Mouse (Mus musculus): ENCODE measurements around the gene Tars2. TPM values are rescaled to one million over a fixed set of nuclear protein-coding genes. Genes with fewer than 3 reads are reported as not detected.
A peak's percentile ranks its signal among the peaks of the same experiment; 100 is the strongest.

The Tars2 gene
- total RNA-seq, 2 experiments from 2014 or later = 44.4 to 49.4 TPM

DNA sequence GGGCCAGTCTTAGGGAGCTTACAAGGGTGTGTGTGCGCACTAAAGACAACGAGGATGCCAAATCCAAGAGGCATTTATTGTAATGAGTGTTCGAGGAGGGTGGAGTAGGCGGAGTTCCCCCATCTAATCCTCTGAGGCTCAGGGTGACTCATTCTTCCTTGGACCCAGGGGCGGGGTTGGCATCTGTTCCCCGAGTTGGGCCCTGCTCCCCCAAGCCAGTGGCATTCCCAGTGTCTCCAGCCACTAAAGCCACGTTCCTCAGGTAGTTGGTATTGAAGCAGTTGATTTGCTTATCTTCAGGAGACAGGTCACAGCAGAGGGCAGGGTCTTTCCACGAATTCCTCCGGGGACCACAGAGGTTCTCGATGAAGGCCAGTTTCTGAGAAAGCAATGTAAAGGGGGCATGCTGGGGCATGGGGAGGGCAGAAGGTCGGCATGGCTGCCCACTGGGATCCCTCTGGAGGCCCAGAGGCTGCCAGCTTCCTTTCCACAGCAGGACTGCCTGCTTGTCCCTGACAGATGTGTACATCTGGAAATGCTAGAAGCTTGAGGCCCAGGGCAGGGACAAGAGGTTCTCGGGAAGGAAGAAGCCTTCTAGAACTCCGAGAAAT is 25.8 kb downstream of the Tars2 start:
- DNase-seq = peak; percentile 57 to 66

DNA sequence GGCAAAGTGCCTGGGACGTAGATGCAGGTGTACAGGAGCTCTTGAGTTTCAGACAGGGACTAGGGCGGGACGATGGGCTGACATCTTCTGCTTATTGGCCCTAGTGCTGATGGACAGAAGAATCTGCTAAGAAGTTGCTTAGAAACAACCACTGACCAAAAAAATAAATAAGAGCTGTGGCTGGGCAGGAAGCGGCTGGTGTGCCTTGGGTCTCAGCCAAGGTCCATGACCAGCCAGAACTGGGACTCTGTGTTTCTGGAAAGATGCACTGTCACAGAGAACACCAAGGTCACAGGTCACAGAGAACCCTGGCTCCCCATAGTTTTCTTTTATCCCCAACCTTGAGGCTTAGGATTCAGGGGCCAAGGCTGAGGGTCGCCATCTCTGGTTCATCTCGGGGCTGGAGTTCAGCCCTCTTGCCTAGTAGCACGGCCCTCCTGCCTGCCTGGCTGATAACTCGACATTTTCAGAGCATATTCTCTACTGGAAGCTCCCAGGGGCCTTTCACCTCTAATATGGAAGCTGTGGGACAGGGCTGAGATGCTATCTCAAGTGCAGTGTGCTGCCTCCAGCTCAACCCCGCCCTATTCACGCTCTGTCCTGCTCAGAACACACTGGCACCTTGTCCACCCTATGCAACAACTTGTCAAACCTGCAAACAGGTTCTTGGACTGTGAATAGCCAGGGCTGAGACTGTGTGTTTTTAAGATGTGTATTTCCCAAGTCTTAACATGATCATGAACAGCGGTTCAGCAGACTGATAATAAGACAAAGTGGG is 27.1 kb downstream of the Tars2 start:
- DNase-seq = peak; percentile 69 to 84

DNA sequence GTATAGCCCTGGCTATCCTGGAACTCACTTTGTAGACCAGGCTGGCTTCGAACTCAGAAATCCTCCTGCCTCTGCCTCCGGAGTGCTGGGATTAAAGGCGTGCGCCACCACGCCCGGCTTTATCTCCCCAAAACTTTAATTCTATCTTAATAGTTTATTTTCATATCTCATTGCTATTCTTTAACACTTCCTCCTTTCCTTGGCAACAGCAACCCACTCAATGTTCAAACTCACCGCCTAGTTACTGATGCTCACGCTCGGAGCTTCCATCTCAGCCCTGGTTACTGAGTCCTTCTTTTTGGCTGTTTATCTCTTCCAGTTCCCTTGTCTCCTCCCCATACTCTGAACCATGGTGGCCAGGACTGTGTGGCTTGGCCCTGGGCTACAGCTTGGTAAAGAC is 27.7 kb downstream of the Tars2 start:
- DNase-seq = peak in 1 of 2 experiments; percentile 19

DNA sequence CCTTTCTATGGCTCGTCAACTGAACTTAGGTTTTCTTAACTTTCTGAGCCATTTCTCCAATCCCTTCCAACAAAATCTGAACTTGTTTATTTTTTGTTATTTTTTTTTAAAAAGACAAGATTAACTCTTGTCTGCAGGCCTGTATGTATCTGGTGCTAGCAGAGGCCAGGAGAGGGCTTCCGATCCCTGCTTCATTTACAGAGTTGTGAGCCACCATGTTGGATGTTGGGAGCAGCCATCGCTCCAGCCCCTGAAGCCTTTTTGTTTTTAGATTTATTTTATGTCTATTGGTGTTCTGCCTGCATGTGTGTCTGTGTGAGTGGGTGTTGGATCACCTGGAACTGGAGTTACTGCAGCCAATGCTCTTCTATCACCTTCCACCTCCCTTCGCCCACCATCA is 28.2 kb downstream of the Tars2 start:
- no peak for DNase-seq

DNA sequence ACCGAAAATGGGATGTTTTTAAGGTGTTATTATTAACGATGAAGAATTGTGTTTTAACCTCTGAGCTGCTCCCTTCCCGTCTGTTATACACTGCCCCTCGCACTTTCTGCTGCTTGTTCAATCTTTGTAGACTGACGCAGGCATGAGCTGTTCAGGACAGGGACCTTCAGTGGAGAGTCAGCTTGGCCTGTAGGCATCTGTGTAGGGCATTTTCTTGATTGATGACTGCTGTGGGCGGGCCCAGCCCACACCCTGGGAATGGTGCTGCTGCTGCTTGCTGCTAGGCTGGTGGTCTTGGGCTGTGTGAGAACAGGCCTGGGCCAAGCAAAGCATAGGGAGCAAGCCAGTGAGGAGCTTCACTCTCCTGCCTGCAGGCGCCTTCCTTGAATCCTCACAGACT is 29.6 kb downstream of the Tars2 start:
- DNase-seq = no peak

DNA sequence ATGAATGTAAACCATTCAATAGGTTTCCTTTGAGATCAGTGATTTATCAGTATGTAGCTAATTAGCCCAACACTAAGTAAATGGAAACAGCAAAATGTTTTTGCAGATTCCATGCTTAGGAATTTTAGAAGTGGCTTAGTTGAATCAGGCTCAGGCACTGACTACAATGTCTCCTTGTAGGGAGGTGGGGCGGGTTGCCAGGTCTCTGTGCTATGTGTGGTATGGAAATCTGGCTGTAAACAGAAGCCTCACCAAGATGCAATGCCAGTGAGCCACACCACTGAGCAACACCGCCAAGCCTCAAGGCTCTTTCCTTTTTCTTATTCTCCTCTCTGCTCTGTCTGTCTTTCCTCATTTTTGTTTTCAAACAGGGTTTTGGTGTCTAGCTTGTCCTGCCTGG is 31.1 kb downstream of the Tars2 start:
- DNase-seq = peak in 1 of 2 experiments; percentile 44

DNA sequence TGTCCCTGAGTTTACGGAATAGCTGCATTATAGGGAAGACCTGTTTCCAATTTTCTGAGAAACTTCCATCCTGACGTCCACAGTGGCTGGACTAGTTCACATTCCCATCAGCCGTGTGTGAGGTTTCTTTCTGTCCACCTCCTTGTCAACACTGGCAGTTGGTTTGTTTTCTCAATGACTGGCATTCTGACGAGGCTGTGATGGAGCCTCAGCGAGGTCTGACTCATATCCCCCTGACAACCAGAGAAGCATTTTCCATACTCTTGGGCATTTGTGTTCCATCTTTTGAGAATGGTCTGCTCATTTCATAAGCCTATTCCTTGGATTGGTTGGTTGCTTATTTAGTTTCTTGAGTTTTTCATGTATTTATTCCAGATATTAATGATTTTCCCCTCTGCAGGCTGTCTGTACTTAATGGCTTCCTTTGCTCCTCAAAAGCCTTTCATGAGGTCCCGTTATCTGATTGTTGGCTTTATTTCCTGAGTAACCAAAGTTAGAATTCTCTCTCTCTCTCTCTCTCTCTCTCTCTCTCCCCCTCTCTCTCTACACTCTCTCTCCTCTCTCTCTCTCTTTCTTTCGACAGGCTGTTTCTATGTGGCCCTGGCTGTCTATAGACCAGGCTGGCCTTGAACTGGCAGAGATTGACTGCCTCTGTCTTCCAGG is 33.2 kb downstream of the Tars2 start:
- no peak for DNase-seq

DNA sequence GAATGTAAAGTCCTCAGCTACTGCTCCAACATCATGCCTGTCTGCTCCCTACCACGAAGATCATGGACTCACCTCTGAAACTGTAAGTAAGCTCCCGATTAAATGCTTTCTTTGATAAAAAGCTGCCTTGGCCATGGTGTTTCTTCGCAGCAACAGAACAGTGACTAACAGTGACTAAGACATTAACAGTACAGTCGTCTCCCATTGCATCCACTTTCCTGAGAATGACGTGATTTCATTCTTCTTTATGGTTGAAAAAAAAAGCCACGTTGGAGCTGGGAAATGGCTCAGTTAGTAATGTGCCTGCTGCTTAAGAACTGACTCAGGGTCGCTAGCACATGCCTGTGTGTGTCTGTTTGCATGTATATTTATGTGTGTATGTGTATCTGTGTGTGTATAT is 34.1 kb downstream of the Tars2 start:
- DNase-seq = no peak

DNA sequence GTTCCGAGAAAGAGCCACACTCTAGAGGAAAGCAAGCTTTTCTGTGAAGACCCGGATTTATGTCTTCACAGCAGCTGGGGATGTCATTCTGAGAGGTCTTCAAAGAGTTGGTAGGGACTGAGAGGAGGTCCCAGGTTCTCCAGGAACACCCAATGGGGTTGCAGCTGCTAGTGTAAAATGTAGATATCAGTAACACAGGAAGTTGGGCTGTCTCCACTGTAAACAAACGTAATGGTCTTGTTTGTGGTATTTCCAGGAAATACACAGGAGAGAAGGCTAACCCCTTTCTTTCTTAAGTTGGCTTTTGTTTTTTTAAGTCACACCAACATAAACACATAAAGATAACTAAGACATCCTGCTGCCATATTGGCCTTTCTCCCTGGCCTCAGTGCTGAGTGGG is 37.6 kb downstream of the Tars2 start:
- DNase-seq = no peak

DNA sequence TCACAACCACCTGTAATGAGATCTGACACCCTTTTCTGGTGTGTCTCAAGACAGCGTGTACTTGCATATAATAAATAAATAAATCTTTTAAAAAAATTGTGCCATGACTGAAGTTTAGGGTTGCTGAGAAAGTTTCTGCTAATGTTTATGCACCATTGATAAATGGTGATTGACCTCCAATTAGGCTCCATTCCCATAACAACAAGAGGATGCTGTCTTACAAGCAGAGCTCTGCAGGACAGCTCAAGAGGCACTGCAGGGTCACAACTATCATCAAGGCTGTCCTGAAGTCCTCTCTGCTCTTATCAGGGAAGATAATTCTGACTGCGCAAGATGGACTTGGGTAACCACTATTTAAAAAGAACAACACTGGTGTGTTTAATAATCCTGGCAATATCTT is 41.9 kb downstream of the Tars2 start:
- no peak for DNase-seq

DNA sequence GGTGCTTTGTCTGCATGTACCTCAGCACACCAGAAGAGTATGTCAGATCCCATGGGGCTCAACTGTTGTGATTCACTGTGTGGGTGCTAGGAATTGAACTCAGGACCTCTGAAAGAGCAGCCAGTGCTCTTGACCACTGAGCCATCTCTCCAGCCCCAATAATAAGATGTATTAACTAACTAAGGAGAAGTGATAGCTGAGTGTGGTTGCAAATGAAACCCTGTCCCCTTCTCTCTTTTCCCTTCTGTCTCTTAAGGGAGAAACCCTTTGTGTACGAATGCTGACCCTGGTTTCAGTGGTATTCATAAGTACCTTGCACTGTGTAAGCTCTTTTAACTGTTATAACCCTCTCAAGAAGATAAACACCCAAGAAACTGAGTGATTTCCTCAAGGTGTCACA is 43.9 kb downstream of the Tars2 start:
- no peak for DNase-seq

DNA sequence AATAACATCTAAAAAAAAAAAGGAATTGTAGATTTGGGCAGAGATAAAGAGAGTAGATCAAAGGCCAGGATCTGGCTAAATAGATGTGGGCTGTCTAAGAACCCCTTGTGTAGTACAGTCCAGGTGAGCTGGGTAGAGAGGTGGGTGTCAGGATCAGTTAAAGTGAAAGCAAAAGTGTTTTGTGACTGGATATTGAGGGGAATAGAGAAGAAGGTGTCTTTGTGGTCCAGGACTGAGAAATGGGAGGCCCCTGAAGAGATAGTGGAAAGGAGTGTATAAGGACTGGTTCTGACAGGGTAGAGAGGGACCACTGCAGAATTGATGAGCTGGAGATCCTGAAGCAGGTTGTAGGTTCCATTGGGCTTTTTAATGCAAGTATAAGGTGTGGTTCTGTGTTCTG is 50.0 kb downstream of the Tars2 start:
- DNase-seq = no peak

DNA sequence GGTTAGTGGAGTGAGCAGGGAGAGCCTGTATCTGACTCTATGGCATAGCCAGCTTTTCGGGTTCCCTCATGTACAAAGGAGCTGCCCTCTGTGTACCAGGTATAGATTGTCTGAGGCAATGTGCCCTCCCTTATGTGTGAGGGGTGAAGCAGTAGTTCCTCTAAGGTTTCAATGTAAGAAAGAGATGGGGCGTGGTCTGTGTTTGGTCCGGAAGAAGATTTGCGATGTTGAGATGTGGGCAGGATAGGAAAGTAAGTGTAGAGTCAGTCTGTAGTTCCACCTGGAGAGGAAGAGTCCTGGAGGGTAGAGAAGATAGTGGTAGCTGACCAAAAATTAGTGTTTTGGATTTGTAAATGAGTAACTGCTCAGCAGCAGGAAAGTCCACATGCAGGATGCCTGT is 51.0 kb downstream of the Tars2 start:
- DNase-seq = no peak

DNA sequence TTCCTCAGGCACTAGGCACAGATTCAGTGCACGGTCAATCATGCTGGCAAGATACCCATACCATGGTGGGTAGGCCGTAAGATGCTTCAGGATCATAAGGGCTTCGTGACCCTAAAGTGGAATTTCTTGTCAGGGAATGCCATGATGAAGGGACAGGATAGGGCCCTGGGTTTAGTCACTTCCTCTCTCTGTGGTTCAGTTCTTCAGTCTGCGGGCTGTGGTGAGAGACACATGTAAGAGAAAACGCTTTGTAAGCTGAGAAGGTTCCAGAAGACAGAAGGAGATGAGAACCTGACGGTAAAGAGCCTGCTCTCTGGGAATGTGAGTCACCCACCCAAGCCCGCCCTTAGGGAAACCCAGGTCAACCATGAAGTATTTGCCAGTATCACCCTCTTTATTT is 52.5 kb downstream of the Tars2 start:
- DNase-seq = no peak

DNA sequence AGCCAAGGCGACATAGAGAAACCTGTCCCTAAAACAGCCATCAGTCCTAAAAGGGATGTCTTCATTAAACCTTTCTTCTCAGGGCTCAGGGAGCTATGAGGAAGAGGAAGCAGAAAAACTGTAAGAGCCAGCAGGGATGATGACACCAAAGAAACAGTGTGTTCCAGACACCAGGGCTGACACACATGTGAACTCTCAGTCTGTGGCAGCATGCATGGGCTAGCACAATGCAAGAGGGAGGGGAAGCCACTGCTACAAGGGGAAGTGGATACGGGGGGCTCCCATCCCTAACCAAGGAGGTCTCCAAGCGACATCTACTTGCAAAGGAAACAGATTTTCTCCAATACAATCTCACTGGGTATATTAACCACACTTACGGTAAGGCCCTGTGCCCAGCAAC is 53.7 kb downstream of the Tars2 start:
- DNase-seq = no peak

DNA sequence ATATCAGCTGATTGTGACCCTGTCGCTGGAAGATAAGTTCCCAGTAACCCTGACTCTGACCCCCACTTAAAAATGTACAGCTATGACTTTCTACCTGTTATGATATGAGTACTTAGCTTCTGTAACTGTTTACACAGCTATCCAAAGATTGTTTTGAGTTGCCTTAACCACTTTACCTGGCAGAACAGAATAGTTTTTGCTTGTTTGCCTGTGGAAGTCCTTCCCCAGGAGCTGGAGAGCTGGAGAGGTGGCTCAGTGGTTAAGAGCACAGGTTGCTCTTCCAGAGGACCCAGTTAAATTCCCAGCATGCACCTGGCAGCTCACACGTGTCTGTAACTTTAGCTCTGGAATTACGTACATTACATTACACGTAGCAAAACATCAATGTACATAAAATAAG is 55.4 kb downstream of the Tars2 start:
- no peak for DNase-seq

DNA sequence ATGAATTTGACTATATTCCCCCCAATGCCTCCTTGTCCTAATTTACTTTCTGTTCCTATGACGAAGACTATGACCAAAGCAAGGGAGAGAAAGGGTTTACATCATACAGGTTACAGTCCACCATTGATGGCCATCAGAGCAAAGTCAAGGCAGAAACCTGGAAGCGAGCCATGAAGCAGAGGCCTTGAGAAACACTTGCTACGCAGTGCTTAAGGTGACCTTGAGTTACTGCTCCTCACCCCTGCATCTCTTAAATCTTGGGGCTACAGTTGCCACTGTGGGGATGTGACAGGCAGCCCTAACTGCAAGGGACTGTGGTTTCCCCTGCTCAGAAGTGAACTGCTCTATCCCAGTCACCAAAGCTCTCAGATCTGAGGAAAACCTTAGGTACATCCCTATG is 56.7 kb downstream of the Tars2 start:
- DNase-seq = no peak

DNA sequence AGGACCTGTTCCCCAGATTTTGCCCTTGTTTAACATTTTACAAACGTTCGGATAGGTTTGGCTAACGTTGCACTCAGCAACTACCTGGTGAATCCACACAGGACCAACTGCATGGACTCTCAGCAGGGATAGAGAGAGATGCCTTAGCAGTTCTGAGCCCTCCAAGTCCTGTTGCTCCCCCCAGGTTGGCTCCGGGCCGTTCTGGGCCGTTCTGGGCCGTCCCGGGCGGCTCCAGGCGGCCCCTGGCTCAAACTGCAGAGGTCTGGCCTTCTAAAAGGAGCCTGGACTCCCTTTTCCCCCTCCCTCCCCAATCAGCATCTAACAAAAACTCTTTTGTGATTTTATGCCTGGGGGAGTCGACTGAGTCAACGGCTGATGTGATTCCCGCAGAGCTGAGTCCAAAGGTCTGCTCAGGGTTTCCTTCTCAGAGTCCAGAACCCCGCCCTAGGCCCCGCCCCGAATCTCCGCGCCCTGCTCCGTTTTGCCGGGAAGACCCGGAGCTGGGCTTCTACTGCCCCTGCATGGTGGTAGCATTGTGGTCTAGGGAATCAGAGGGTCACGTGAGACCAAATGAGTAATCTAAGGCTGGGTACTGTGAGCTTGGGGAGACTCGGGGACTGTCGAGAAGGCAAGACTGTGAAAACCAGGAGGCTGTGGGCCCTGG is 58.0 kb downstream of the Tars2 start:
- peak; percentile 89 to 90 for DNase-seq

DNA sequence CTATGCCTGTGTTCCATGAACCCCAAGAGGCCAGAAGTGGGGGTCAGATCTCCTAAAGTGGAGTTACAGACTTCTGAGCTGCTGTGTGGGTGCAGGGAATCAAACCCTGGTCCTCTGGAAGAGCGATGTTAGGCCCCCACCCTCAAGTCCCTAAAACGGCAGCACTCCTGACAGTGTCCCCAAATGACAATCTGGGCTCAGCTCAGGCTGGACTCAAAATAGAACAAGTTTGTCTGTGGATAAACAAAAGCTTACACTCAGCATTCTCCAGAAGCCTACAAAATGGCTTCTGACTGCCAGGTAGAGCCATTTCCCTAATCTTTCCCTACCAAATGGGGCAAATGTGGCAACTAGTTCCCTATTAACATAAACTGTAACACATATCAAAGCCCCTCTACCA is 58.9 kb downstream of the Tars2 start:
- DNase-seq = peak in 1 of 2 experiments; percentile 44

DNA sequence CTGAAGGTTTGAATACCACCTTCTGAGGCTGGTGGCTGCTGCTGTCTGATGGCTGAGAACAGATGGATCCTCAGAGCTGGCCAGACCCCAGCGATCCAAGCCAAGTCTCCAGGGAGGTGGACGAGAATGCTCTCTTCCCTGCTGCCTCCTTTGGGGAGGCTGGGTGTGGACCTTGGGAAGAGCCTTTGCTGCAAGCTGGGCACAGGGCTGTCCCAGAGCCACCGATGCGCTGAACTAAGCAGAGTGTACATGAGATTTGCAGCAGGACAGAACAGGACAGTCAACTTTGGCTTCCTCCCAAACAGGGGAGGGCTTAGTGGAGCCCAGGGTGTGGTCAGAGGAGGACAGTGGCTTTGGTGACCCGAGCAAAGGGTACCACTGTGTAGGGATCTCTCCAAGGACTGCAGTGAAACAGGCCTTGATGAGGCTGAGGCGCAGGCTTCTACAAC is 59.7 kb downstream of the Tars2 start:
- peak; percentile 54 to 59 for DNase-seq

DNA sequence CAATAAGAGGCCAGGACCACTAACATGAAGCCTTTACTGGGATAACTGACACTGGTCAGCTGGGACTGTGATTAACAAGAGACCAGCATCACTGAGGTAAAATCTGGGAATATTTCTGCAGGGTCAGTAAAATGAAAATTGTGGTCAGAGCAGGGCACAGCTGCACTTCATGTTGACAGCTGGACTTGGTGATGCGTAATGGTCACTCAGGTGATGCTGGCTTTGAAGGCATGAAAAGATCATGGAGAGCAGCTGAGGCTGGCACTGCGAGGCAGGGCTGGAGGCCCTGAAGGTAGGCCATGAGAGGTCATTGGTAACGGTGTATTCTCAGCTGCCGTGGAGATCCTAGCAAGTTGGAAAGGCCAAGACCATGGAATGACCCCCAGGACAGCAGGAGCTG is 61.7 kb downstream of the Tars2 start:
- DNase-seq = no peak

DNA sequence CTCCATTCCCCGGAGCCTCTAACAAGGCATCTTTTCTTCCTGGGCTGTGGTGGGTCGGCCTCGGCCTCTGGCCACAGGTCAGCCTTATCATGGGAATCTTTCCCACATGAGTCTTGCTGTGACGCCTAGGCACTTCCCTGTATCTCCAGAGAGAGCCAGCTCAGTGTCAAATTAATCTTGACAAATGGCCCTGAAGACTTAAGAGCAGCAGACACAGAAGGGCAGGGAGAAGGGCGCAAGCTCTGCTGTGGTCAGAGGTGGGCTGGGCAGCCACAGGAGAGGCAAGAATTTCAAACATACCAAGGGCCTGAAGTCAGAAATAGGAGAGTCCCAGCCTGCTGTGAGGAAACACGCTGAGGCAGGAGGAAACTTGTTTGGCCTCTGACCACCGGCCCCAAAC is 63.6 kb downstream of the Tars2 start:
- no peak for DNase-seq

DNA sequence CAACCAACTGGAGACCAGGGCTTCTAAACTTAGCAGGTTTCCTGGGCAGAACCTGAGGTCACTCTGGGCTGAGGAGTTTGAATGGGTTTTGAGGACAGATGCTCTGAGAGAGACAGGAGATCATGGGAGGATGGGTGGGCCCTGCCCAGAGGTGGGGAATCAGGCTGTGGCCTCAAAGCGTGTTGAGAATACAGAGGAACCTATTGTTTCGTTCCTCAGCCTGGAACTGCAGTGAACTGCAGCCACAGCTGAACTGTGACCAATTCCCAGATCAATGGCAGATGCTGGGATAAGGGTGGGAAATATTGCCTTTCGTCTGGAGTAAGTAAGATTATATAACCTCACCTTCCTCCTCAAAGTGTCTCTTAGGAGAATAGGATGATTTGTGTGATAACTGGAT is 64.2 kb downstream of the Tars2 start:
- peak in 1 of 2 experiments; percentile 36 for DNase-seq
